Mouse (Mus musculus): Measurements from ENCODE around the gene Cpsf6.

Cpsf6 gene

GRCm38 (mm10) chr10:117379908-117380307, at the start of gene Cpsf6:
TSS of gene Cpsf6 (minus strand) at chr10:117380015.
- DNase-seq = no peak

- no peak for DNase-seq
Measured at GRCm38 (mm10) chr10:117426615-117426969, 46.8 kb upstream of the Cpsf6 start.

- no peak for DNase-seq
Measured at GRCm38 (mm10) chr10:117425907-117426614, 46.2 kb upstream of the Cpsf6 start.

- no peak for DNase-seq
Measured at GRCm38 (mm10) chr10:117425013-117425412, 45.2 kb upstream of the Cpsf6 start.

- DNase-seq = no peak
Measured at GRCm38 (mm10) chr10:117424146-117424905, 44.5 kb upstream of the Cpsf6 start.

- no peak for DNase-seq
Measured at GRCm38 (mm10) chr10:117423025-117424002, 43.5 kb upstream of the Cpsf6 start.

GRCm38 (mm10) chr10:117422174-117422808, 42.5 kb upstream of the Cpsf6 start:
- no peak for DNase-seq

GRCm38 (mm10) chr10:117421283-117422107, 41.7 kb upstream of the Cpsf6 start:
- DNase-seq = no peak

- DNase-seq = no peak
Measured at GRCm38 (mm10) chr10:117420502-117421282, 40.9 kb upstream of the Cpsf6 start.

- no peak for DNase-seq
Measured at GRCm38 (mm10) chr10:117419577-117420290, 39.9 kb upstream of the Cpsf6 start.

GRCm38 (mm10) chr10:117418668-117419237, 38.9 kb upstream of the Cpsf6 start:
- no peak for DNase-seq

GRCm38 (mm10) chr10:117417772-117418667, 38.2 kb upstream of the Cpsf6 start:
- DNase-seq = no peak

- no peak for DNase-seq
Measured at GRCm38 (mm10) chr10:117417470-117417767, 37.6 kb upstream of the Cpsf6 start.

GRCm38 (mm10) chr10:117416636-117417469, 37.0 kb upstream of the Cpsf6 start:
- DNase-seq = no peak

GRCm38 (mm10) chr10:117416095-117416494, 36.3 kb upstream of the Cpsf6 start:
- no peak for DNase-seq

GRCm38 (mm10) chr10:117415364-117416057, 35.7 kb upstream of the Cpsf6 start:
- DNase-seq = no peak

GRCm38 (mm10) chr10:117414726-117415125, 34.9 kb upstream of the Cpsf6 start:
- no peak for DNase-seq

Data from cerebellum, adult 9-11 months (tissue).